Mouse (Mus musculus) lung, postnatal 0 days (tissue): ENCODE data around the gene Sema3c.

Experiments
- CTCF ChIP-seq: IDR thresholded peaks from 2 replicates; pipeline ENCODE4 v1.5.1; 2016; ENCODE audit warnings: antibody characterized with exemption, mild to moderate bottlenecking
- EP300 ChIP-seq: IDR thresholded peaks from 2 replicates; pipeline ENCODE4 v1.6.1; 2016; ENCODE audit warnings: antibody characterized with exemption, mild to moderate bottlenecking, control low read depth

- TF ChIP-seq CTCF (no peak), EP300 (no peak)
These were observed 172.4 kb downstream of the Sema3c start for GRCm38 (mm10) chr5:17746520-17746919.
